Mouse (Mus musculus): ENCODE data around the gene Bnipl.
"Not testable (repeated sequence)": the region's sequence is repeated elsewhere in the genome, so short reads cannot be mapped to it uniquely, and the experiment has no call there.

Gene Bnipl

GRCm38 (mm10) chr3:95235386-95236301, 15.3 kb downstream of the Bnipl start:
- no peak for DNase-seq

GRCm38 (mm10) chr3:95233303-95233980, 17.6 kb downstream of the Bnipl start:
- no peak for DNase-seq

- no peak for DNase-seq
Observed at GRCm38 (mm10) chr3:95232771-95233170, 18.2 kb downstream of the Bnipl start.

GRCm38 (mm10) chr3:95231298-95232221, 19.4 kb downstream of the Bnipl start, which contains the start of gene Mllt11:
Gene Mllt11, minus strand, starts transcription at chr3:95232171.
- no peak for DNase-seq

- DNase-seq: no peak
Observed at GRCm38 (mm10) chr3:95230495-95231297, 20.3 kb downstream of the Bnipl start.

- DNase-seq: peak; percentile 76
Observed at GRCm38 (mm10) chr3:95229781-95230494, 21.1 kb downstream of the Bnipl start.

- DNase-seq: peak; percentile 60
Observed at GRCm38 (mm10) chr3:95228894-95229780, 21.9 kb downstream of the Bnipl start.

GRCm38 (mm10) chr3:95228148-95228893, 22.7 kb downstream of the Bnipl start, which contains the start of gene Cdc42se1:
Gene Cdc42se1, plus strand, starts transcription at chr3:95228732.
- DNase-seq: peak; percentile 92

GRCm38 (mm10) chr3:95227214-95227613, 23.8 kb downstream of the Bnipl start:
- no peak for DNase-seq

GRCm38 (mm10) chr3:95224295-95224694, 26.7 kb downstream of the Bnipl start:
- no peak for DNase-seq

GRCm38 (mm10) chr3:95223041-95223440, 28.0 kb downstream of the Bnipl start:
- no peak for DNase-seq

GRCm38 (mm10) chr3:95218466-95219137, 32.4 kb downstream of the Bnipl start:
- DNase-seq: no peak

GRCm38 (mm10) chr3:95217255-95218134, 33.5 kb downstream of the Bnipl start, which contains the start of gene Gabpb2:
Gene Gabpb2, minus strand, starts transcription at chr3:95217916.
- peak; percentile 90 for DNase-seq

- no peak for DNase-seq
Observed at GRCm38 (mm10) chr3:95216655-95217254, 34.2 kb downstream of the Bnipl start.

GRCm38 (mm10) chr3:95213609-95213975, 37.4 kb downstream of the Bnipl start:
- DNase-seq: no peak

GRCm38 (mm10) chr3:95212889-95213608, 37.9 kb downstream of the Bnipl start:
- not testable (repeated sequence) for DNase-seq

Data from layer of hippocampus, adult 9-11 months (tissue).